Mouse (Mus musculus) brain, embryonic 14.5 days (tissue): ENCODE data around the gene Ptrh1.
A peak's percentile ranks its signal among the peaks of the same experiment; 100 is the strongest.

ENCODE experiments used
- CTCF ChIP-seq: fragments of 200-500 bp; IDR thresholded peaks from 2 replicates; pipeline ENCODE4 v1.5.1; 2012; ENCODE audit warnings: inconsistent platforms, mild to moderate bottlenecking, moderate library complexity, borderline replicate concordance; ENCODE audit not compliant: insufficient read depth, insufficient read length; ENCODE audit errors: extremely low read depth
- POLR2A ChIP-seq: fragments of 200-500 bp; IDR thresholded peaks from 2 replicates; pipeline ENCODE4 v1.6.1; 2012; ENCODE audit warnings: mild to moderate bottlenecking, inconsistent platforms, borderline replicate concordance; ENCODE audit not compliant: poor library complexity, insufficient read depth, insufficient read length, severe bottlenecking; ENCODE audit errors: extremely low read depth

- TF ChIP-seq CTCF: peak; percentile 12; the same call in 1 of the 2 replicates
- TF ChIP-seq POLR2A: no peak
Measured at GRCm38 (mm10) chr2:32763353-32763752, 12.2 kb upstream of the Ptrh1 start.
